Mouse (Mus musculus): ENCODE results near the gene Pnp2. TPM values are rescaled to one million over a fixed set of nuclear protein-coding genes. Genes with fewer than 3 reads are reported as not detected.
"Not testable (repeated sequence)": the region's sequence is repeated elsewhere in the genome, so short reads cannot be mapped to it uniquely, and the experiment has no call there.

The Pnp2 gene
- 0.98 and 1.0 TPM in 2 replicates for polyA plus RNA-seq (2012; rRNA removed)

DNA sequence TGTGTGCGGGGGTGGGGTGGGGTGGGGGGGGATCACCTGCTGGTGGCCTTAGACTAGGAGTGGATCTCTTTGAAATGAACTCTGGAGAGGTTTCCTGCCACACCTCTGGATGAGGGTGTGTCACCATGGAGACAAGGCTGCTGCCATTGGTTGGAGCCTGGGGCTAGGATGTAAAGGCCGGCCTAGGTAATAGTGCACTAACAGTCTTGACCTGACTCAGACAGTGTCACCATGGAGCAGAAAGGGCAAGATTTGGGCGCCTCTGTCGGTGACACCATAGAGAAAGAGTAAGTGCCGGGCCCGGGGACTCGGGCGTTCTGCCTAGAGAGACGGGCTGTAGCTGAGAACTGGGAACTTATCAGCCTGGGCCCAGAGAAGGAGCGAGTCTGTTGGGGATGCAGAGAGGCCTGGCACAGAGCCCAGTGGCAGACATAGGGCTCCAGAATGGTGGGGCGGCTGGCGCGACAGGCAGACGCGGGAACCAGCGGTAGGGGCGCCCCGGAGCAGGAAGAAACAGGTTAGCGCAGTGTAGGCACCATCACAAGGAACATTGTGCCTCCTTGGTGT lies at the start of gene Pnp2:
Gene Pnp2, plus strand, starts transcription at position 51 of the 567 bp plus-strand sequence.
- H3K4me3 ChIP-seq (replicated peaks; ENCODE audit: insufficient read depth, low read depth, low read length), result peak within 1 kb of the TSS; percentile 40
- not testable (repeated sequence) for H3K4me1 ChIP-seq (ENCODE audit: control insufficient read depth, insufficient read depth, low read length); H3K27me3 ChIP-seq (ENCODE audit: control insufficient read depth, insufficient read depth, low read length); H3K27ac ChIP-seq (ENCODE audit: insufficient read depth, low read length)
- DNase-seq, result peak; percentile 68 to 70
- WGBS, result 8% methylated on average over 19 of the region's 19 CpGs

DNA sequence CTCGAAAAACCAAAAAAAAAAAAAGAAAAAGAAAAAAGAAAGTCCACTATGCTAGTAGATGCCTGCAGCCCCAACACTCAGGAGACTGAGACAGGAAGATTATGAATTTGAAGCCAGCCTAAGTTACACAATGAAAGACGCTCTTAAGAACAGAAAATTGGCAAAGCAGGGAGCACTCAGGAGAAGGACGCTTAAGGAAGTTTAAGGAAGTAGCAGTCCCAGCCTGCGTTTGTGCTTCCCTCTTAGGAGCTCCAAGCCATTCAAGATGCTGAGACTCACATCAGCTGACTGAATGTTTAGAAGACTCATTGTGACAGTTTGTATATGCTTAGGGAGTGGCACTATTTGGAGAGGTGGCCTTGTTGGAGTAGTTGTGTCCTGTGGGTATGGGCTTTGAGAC lies 47.7 kb upstream of the Pnp2 start:
- TF ChIP-seq POLR2A (IDR thresholded peaks at IDR 0.05; ENCODE audit: borderline replicate concordance, insufficient read depth, low read length), result no peak
- no peak for TF ChIP-seq CTCF (IDR thresholded peaks at IDR 0.05; ENCODE audit: borderline replicate concordance, insufficient read depth, low read depth, low read length)
- 87% methylated on average over 4 of the region's 4 CpGs for WGBS
- DNase-seq, result no peak
- no peaks in the 10 kb centered on the region for H3K27me3 ChIP-seq (ENCODE audit: control insufficient read depth, insufficient read depth, low read length)
- no peak overlapping the region for H3K4me3 ChIP-seq (replicated peaks; ENCODE audit: insufficient read depth, low read depth, low read length)
- H3K27ac ChIP-seq (ENCODE audit: insufficient read depth, low read length), result no peak overlapping the region
- no peaks in the 10 kb centered on the region for H3K4me1 ChIP-seq (ENCODE audit: control insufficient read depth, insufficient read depth, low read length)

- WGBS, result 70% methylated on average over 3 of the region's 3 CpGs
- TF ChIP-seq POLR2A (IDR thresholded peaks at IDR 0.05; ENCODE audit: borderline replicate concordance, insufficient read depth, low read length) (no peak), CTCF (IDR thresholded peaks at IDR 0.05; ENCODE audit: borderline replicate concordance, insufficient read depth, low read depth, low read length) (no peak)
- Histone ChIP-seq H3K27ac (ENCODE audit: insufficient read depth, low read length) (no peak overlapping the region), H3K4me3 (replicated peaks; ENCODE audit: insufficient read depth, low read depth, low read length) (no peak overlapping the region), H3K4me1 (ENCODE audit: control insufficient read depth, insufficient read depth, low read length) (no peaks in the 10 kb centered on the region), H3K27me3 (ENCODE audit: control insufficient read depth, insufficient read depth, low read length) (no peaks in the 10 kb centered on the region)
- DNase-seq, result no peak
These were observed 44.4 kb upstream of the Pnp2 start for GRCm38 (mm10) chr14:50911356-50911755.

- not testable (repeated sequence) for H3K4me1 ChIP-seq (ENCODE audit: control insufficient read depth, insufficient read depth, low read length); H3K4me3 ChIP-seq (replicated peaks; ENCODE audit: insufficient read depth, low read depth, low read length); H3K27me3 ChIP-seq (ENCODE audit: control insufficient read depth, insufficient read depth, low read length); H3K27ac ChIP-seq (ENCODE audit: insufficient read depth, low read length)
- DNase-seq, result peak in 1 of 2 experiments; percentile 12
- 74% methylated on average over 1 of the region's 1 CpGs for WGBS
These were observed 32.4 kb upstream of the Pnp2 start for GRCm38 (mm10) chr14:50923437-50923836.

- Histone ChIP-seq H3K27me3 (ENCODE audit: control insufficient read depth, insufficient read depth, low read length) (no peaks in the 10 kb centered on the region), H3K4me3 (replicated peaks; ENCODE audit: insufficient read depth, low read depth, low read length) (peak within 1 kb of the TSS; percentile 85), H3K4me1 (ENCODE audit: control insufficient read depth, insufficient read depth, low read length) (no peaks in the 10 kb centered on the region), H3K27ac (ENCODE audit: insufficient read depth, low read length) (peak within 1 kb of the TSS; percentile 37; the same call in 1 of the 2 replicates)
- under 1% methylated on average over 57 of the region's 57 CpGs for WGBS
- peak; percentile 95 to 97 for DNase-seq
- TF ChIP-seq POLR2A (IDR thresholded peaks at IDR 0.05; ENCODE audit: borderline replicate concordance, insufficient read depth, low read length), result no peak; the same call in 1 of the 2 replicates
- no peak for TF ChIP-seq CTCF (IDR thresholded peaks at IDR 0.05; ENCODE audit: borderline replicate concordance, insufficient read depth, low read depth, low read length)
These were observed 31.3 kb upstream of the Pnp2 start, which contains the start of the genes Osgep and Apex1 for GRCm38 (mm10) chr14:50924281-50925064. Osgep (minus strand) TSS chr14:50924893. Apex1 (plus strand) TSS chr14:50924968.

DNA sequence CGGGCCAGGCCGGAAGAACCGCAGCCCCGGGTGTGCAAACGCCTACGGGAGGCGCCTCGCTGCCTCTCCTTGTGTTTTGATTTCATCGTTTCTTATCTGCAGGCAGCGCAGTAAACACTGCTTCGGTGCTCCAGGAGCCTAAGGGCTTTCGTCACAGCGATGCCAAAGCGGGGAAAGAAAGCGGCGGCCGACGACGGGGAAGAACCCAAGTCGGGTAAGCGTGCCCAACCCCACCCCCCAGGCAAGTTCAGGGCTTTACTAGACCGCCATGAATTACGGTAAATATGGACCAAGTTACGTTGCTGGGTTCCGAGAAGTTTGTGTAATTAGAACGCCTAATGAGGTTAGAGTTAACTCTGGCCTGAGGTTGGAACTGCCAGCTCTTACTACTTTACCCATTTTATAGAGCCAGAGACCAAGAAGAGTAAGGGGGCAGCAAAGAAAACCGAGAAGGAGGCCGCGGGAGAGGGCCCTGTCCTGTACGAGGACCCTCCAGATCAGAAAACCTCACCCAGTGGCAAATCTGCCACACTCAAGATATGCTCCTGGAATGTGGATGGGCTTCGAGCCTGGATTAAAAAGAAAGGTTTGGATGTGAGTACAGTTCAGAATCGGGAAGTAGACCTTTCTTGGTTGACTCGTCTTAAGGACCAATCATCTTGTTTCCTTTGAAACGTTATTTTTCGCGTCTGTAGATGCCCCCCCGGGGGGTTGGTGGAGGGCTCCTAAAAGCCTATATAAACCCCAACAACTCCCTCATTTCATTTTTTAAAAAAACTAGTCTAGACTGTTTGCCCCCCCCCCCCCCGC lies 30.5 kb upstream of the Pnp2 start:
- Histone ChIP-seq H3K27ac (ENCODE audit: insufficient read depth, low read length) (no peak overlapping the region), H3K4me1 (ENCODE audit: control insufficient read depth, insufficient read depth, low read length) (no peaks in the 10 kb centered on the region), H3K27me3 (ENCODE audit: control insufficient read depth, insufficient read depth, low read length) (no peaks in the 10 kb centered on the region), H3K4me3 (replicated peaks; ENCODE audit: insufficient read depth, low read depth, low read length) (peak overlapping the region; percentile 85)
- DNase-seq, result peak in 1 of 2 experiments; percentile 32
- under 1% methylated on average over 38 of the region's 38 CpGs for WGBS
- TF ChIP-seq POLR2A (IDR thresholded peaks at IDR 0.05; ENCODE audit: borderline replicate concordance, insufficient read depth, low read length), result no peak
- TF ChIP-seq CTCF (IDR thresholded peaks at IDR 0.05; ENCODE audit: borderline replicate concordance, insufficient read depth, low read depth, low read length), result no peak

DNA sequence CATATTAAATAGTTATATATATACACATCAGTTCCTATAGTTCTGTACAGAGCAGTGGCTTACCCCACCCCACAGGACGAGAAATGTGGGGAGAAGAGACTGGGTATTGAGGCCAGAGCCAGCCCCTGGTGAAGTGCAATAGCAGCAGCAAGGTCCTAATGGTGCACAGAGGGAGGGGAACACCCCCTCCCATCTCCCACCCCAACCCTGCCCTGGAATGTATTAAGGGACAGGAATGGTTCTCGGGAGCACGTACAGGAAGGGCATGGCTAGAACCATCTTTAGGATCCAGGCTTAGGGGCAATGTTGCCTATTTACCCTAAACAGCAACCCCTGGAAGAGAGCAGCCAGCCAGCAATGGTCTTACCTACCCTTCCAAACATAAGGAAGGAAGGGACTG lies 28.4 kb upstream of the Pnp2 start:
- Histone ChIP-seq H3K4me1 (ENCODE audit: control insufficient read depth, insufficient read depth, low read length) (no peaks in the 10 kb centered on the region), H3K27me3 (ENCODE audit: control insufficient read depth, insufficient read depth, low read length) (no peaks in the 10 kb centered on the region), H3K4me3 (replicated peaks; ENCODE audit: insufficient read depth, low read depth, low read length) (no peak overlapping the region), H3K27ac (ENCODE audit: insufficient read depth, low read length) (no peak overlapping the region)
- TF ChIP-seq CTCF (IDR thresholded peaks at IDR 0.05; ENCODE audit: borderline replicate concordance, insufficient read depth, low read depth, low read length), result no peak
- no peak for TF ChIP-seq POLR2A (IDR thresholded peaks at IDR 0.05; ENCODE audit: borderline replicate concordance, insufficient read depth, low read length)
- no peak for DNase-seq
- 65% methylated on average over 3 of the region's 3 CpGs for WGBS

All from cerebellum, adult 2 months (tissue).